ENCODE assay signal across 21 mouse cellular contexts in the genomic region with DNA sequence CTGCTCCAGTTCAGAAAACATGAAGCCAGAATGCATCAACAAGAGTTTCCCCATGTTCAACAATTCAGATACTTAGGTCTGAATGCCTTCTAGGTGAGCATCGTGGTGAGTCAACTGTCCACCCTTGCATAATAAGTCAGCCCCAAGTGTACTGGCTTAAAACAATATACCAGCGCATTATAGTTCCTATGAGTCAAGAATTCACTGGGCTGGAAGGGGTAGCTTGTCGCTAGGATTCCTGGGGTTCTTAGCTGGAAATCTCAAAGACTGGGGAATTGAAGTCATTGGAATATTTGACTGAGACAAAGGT.
"Had no signal": no experiment of that assay in that cellular context is flagged by ENCODE, and none has a peak within 500 bp of the region (broad histone marks: within the 10 kb centered on the region; RNA-seq: fewer than 3 reads in every experiment).

No protein-coding gene starts in this region.

- H3K4me3 ChIP-seq: limb, embryonic 13.5 days; liver, embryonic 12.5 days; liver, embryonic 15.5 days; lung, embryonic 15.5 days; megakaryocyte, embryonic 14.5 days; midbrain, embryonic 10.5 days; midbrain, embryonic 13.5 days; myocyte; neural tube, embryonic 13.5 days had no signal

- H3K4me1 ChIP-seq: liver, embryonic 12.5 days; liver, embryonic 15.5 days; lung, embryonic 15.5 days; megakaryocyte, embryonic 14.5 days; midbrain, embryonic 10.5 days; midbrain, embryonic 13.5 days; neural tube, embryonic 13.5 days had no signal

- DNase-seq: kidney, adult 9 months; kidney, postnatal 14 days; kidney, postnatal 4 days; left cerebral cortex, postnatal 4 days; liver; lung, adult 18-20 months; lung, postnatal 10 days; lung, postnatal 36 days; right cerebral cortex, postnatal 14 days; right cerebral cortex, postnatal 4 days; thymus, postnatal 25 days had no signal

- H3K36me3 ChIP-seq: limb, embryonic 13.5 days; liver, embryonic 12.5 days; liver, embryonic 15.5 days; lung, embryonic 15.5 days; midbrain, embryonic 10.5 days; midbrain, embryonic 13.5 days; neural tube, embryonic 13.5 days had no signal

- H3K9me3 ChIP-seq: liver, embryonic 12.5 days; liver, embryonic 15.5 days; lung, embryonic 15.5 days; midbrain, embryonic 13.5 days; neural tube, embryonic 13.5 days had no signal

- H3K27me3 ChIP-seq: limb, embryonic 13.5 days; liver, embryonic 12.5 days; liver, embryonic 15.5 days; lung, embryonic 15.5 days; midbrain, embryonic 13.5 days; neural tube, embryonic 13.5 days had no signal

- H3K27ac ChIP-seq: limb, embryonic 13.5 days; liver, embryonic 12.5 days; liver, embryonic 15.5 days; lung, embryonic 15.5 days; midbrain, embryonic 10.5 days; midbrain, embryonic 13.5 days; neural tube, embryonic 13.5 days; stomach, postnatal 0 days had no signal
